Mouse (Mus musculus) myocyte (in vitro differentiated cells): ENCODE data around the gene Lrp5. TPM values are rescaled to one million over a fixed set of nuclear protein-coding genes. Genes with fewer than 3 reads are reported as not detected.
"Not testable (repeated sequence)": the region's sequence is repeated elsewhere in the genome, so short reads cannot be mapped to it uniquely, and the experiment has no call there.

Experiments
- H3K27me3 ChIP-seq: one replicate; pipeline ENCODE4 v1.6.1; 2011; ENCODE audit not compliant: control insufficient read depth, insufficient read depth, insufficient read length
- H3K36me3 ChIP-seq: one replicate; pipeline ENCODE4 v1.6.1; 2011; ENCODE audit not compliant: control insufficient read depth, insufficient read depth
- H3K4me2 ChIP-seq: one replicate; pipeline ENCODE4 v1.6.1; 2011; ENCODE audit warnings: low read depth, control low read depth
- H3K4me3 ChIP-seq: one replicate; pipeline ENCODE4 v1.5.1; 2011; ENCODE audit warnings: mild to moderate bottlenecking, control low read depth, moderate library complexity
- H3K79me2 ChIP-seq: one replicate; pipeline ENCODE4 v1.6.1; 2011; ENCODE audit not compliant: control insufficient read depth, insufficient read depth
- H3ac ChIP-seq: one replicate; pipeline ENCODE4 v1.6.1; 2011; ENCODE audit not compliant: control insufficient read depth, insufficient read length
- CEBPB ChIP-seq: IDR thresholded peaks from 2 replicates; pipeline ENCODE4 v1.6.1; 2011; ENCODE audit warnings: mild to moderate bottlenecking, moderate library complexity; ENCODE audit not compliant: poor library complexity, insufficient read depth, severe bottlenecking
- E2F4 ChIP-seq: IDR thresholded peaks from one replicate; pipeline ENCODE4 v1.6.1; 2011; ENCODE audit warnings: mild to moderate bottlenecking, control low read depth, moderate library complexity; ENCODE audit not compliant: insufficient read depth
- MAX ChIP-seq: IDR thresholded peaks from one replicate; pipeline ENCODE4 v1.6.1; 2011; ENCODE audit warnings: low read depth, mild to moderate bottlenecking, control low read depth
- MYOD1 ChIP-seq, 3 experiments: IDR thresholded peaks; one replicate each; pipeline ENCODE4 v1.6.1; 2011; ENCODE audit warnings: control low read depth in 2 of 3, low read depth in 2 of 3, mild to moderate bottlenecking in 2 of 3, moderate library complexity in 1 of 3; ENCODE audit not compliant: insufficient read length in 2 of 3, control insufficient read depth in 1 of 3
- MYOG ChIP-seq, 3 experiments: IDR thresholded peaks; one replicate each; pipeline ENCODE4 v1.6.1; 2011; ENCODE audit warnings: control low read depth in 2 of 3, low read depth in 2 of 3, mild to moderate bottlenecking in 2 of 3; ENCODE audit not compliant: insufficient read length in 2 of 3, control insufficient read depth in 1 of 3, insufficient read depth in 1 of 3
- POLR2A ChIP-seq: IDR thresholded peaks from one replicate; pipeline ENCODE4 v1.6.1; 2011; ENCODE audit warnings: low read depth, mild to moderate bottlenecking, control low read depth, moderate library complexity; ENCODE audit not compliant: insufficient read length
- POLR2AphosphoS2 ChIP-seq: IDR thresholded peaks from one replicate; pipeline ENCODE4 v1.6.1; 2011; ENCODE audit warnings: low read depth, control low read depth; ENCODE audit not compliant: insufficient read length
- REST ChIP-seq: IDR thresholded peaks from one replicate; pipeline ENCODE4 v1.6.1; 2011; ENCODE audit warnings: mild to moderate bottlenecking, control low read depth, moderate library complexity; ENCODE audit not compliant: insufficient read depth, insufficient read length
- SRF ChIP-seq: IDR thresholded peaks from one replicate; pipeline ENCODE4 v1.6.1; 2011; ENCODE audit warnings: low read depth; ENCODE audit not compliant: control insufficient read depth, insufficient read length
- TCF12 ChIP-seq: IDR thresholded peaks from one replicate; pipeline ENCODE4 v1.6.1; 2011; ENCODE audit warnings: mild to moderate bottlenecking, control low read depth; ENCODE audit not compliant: poor library complexity, insufficient read depth, severe bottlenecking
- TCF3 ChIP-seq: IDR thresholded peaks from one replicate; pipeline ENCODE4 v1.6.1; 2011; ENCODE audit warnings: low read depth, control low read depth; ENCODE audit not compliant: insufficient read length
- USF1 ChIP-seq: IDR thresholded peaks from one replicate; pipeline ENCODE4 v1.6.1; 2011; ENCODE audit warnings: low read depth, mild to moderate bottlenecking, control low read depth, moderate library complexity
- polyA plus RNA-seq: library from polyadenylated mRNA; unstranded; fragments of >200 nt; fragmentation: generic; extraction: Trizol; gene quantifications from one replicate; pipeline ENCODE4 v1.2.1, GENCODE M21; 2012; ENCODE audit warnings: missing spikeins

Gene Lrp5
- polyA plus RNA-seq, 1 experiment = 42.5 TPM

DNA sequence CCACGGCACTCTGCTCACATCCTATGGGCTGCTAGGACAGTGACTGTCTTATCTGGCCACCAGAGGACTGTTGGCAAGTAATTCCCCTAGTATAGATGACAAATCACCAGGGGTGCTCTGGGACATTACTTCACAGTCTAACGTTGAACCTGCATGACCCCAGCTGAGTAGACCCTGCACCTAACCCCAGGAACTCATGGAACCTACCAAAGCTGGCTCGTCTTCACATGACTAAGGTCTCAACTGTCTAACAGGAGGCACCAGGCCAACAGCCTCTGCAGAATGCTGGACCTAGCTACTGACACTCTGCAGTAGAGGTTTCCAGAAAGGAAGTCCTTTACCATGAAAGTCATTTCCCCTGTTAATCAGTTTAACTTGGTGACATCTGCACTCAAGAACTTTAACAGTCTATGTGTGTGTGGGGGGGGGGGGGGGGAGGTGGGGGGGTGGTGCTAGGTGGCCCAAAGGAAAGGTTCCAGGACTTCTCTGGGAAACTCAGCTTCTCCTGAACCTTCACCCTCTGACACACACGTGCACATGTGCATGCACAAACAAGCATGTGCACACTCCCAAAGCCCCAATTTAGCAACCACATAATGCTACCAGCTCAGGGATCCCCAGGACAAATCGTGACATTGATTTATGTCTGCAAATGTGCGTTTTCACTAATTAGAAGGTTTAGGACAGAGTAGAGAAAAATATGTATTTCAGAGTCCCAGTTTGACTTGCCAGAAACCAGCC lies 19.0 kb downstream of the Lrp5 start:
- Histone ChIP-seq H3K79me2 (peaks cover 62% of the 10 kb centered on the region), H3ac (no peak overlapping the region), H3K36me3 (no peaks in the 10 kb centered on the region), H3K27me3 (no peaks in the 10 kb centered on the region), H3K4me2 (no peak overlapping the region), H3K4me3 (no peak overlapping the region)
- TF ChIP-seq MYOG (IDR thresholded peaks at IDR 0.05; ENCODE audit: control insufficient read depth in 1 of 3, insufficient read depth in 1 of 3, insufficient read length in 2 of 3, low read depth in 2 of 3) (no peak), CEBPB (no peak), MAX (no peak)

DNA sequence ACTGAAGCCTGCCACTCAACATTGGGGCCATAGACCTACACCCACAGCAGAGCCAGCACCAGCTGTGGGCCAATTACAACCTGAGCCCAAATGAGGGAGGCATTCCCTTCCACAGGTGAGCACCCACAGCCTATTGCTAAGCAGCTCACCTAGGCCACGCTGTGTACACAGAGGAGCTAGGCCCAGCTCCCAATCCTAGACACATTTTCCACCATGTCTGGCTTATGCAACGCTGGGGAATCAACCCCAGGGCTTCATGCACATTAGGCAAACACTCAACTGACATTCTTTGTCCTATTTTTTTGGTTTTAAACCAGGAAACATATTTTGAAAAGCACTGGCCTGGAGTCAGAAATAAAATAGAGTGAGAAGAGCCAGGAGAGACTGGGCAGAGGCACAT lies 19.7 kb downstream of the Lrp5 start:
- Histone ChIP-seq H3K4me3 (no peak overlapping the region), H3ac (no peak overlapping the region), H3K79me2 (peaks cover 60% of the 10 kb centered on the region), H3K27me3 (no peaks in the 10 kb centered on the region), H3K36me3 (no peaks in the 10 kb centered on the region), H3K4me2 (no peak overlapping the region)
- TF ChIP-seq E2F4 (no peak), TCF12 (no peak), MYOD1 (IDR thresholded peaks at IDR 0.05; ENCODE audit: control insufficient read depth in 1 of 3, insufficient read length in 2 of 3, low read depth in 2 of 3) (no peak), POLR2AphosphoS2 (no peak), SRF (no peak), TCF3 (no peak), MAX (no peak), MYOG (IDR thresholded peaks at IDR 0.05; ENCODE audit: control insufficient read depth in 1 of 3, insufficient read depth in 1 of 3, insufficient read length in 2 of 3, low read depth in 2 of 3) (no peak), POLR2A (no peak), USF1 (no peak), REST (no peak), CEBPB (no peak)

DNA sequence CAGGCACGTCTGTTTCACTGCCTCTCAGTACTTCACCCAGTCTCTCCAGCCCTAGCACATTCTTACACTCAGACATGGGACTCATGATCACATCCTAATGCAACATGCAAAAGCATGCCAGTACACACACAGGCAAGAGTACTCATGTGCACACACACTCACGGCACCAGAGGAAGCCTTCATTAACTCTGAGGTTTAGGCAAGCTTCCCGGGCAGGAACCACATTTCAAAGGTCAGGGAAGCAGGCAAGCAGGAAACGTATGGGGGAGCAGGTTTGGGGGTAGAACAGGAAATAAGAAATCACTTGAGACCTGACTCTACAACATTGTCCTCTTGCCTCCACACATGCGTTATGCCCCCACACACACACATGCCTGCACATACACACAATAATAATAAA lies 20.9 kb downstream of the Lrp5 start:
- Histone ChIP-seq H3K4me2 (no peak overlapping the region), H3K27me3 (no peaks in the 10 kb centered on the region), H3K79me2 (peaks cover 60% of the 10 kb centered on the region), H3ac (no peak overlapping the region), H3K36me3 (no peaks in the 10 kb centered on the region), H3K4me3 (no peak overlapping the region)
- no peak for TF ChIP-seq REST
- no peak for TF ChIP-seq POLR2A
- no peak for TF ChIP-seq CEBPB
- TF ChIP-seq MYOD1 (IDR thresholded peaks at IDR 0.05; ENCODE audit: control insufficient read depth in 1 of 3, insufficient read length in 2 of 3, low read depth in 2 of 3) = no peak
- no peak for TF ChIP-seq MYOG (IDR thresholded peaks at IDR 0.05; ENCODE audit: control insufficient read depth in 1 of 3, insufficient read depth in 1 of 3, insufficient read length in 2 of 3, low read depth in 2 of 3)
- no peak for TF ChIP-seq MAX
- TF ChIP-seq TCF3 = no peak
- TF ChIP-seq USF1 = no peak
- TF ChIP-seq POLR2AphosphoS2 = no peak
- TF ChIP-seq SRF = no peak
- TF ChIP-seq TCF12 = no peak
- TF ChIP-seq E2F4 = no peak

DNA sequence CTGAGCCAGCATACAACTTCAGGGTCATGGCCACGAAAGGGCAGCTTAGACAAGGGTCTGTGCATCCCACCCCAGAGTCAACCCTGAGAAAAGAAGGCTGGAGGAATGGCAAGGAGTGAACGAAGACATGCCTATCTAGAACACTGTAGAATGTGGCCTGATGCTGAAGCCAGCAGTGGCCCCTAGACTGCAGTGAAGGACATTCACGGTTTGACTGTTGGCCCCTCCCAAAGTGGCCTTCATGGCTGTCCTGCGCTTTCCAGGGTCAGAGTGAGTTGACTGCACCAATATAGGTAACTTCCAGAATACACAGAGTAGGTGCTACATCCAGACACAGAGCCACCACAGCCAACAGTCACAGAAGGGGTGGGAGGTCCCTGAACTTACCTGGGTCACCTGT lies 28.4 kb downstream of the Lrp5 start:
- Histone ChIP-seq H3K79me2 (peaks cover 15% of the 10 kb centered on the region), H3ac (no peak overlapping the region), H3K4me3 (no peak overlapping the region), H3K27me3 (no peaks in the 10 kb centered on the region), H3K36me3 (peaks cover 14% of the 10 kb centered on the region), H3K4me2 (no peak overlapping the region)
- TF ChIP-seq CEBPB (no peak), POLR2A (no peak), TCF3 (no peak), SRF (no peak), MYOG (IDR thresholded peaks at IDR 0.05; ENCODE audit: control insufficient read depth in 1 of 3, insufficient read depth in 1 of 3, insufficient read length in 2 of 3, low read depth in 2 of 3) (no peak), POLR2AphosphoS2 (no peak), TCF12 (no peak), MAX (no peak)

GRCm38 (mm10) chr19:3657065-3657464 lies 29.3 kb downstream of the Lrp5 start:
- H3K4me3 ChIP-seq = not testable (repeated sequence)

More at GRCm38 (mm10) chr19:3657065-3657464, 29.3 kb downstream of the Lrp5 start:
- H3ac ChIP-seq, H3K27me3 ChIP-seq, H3K4me2 ChIP-seq: not testable (repeated sequence)
- Histone ChIP-seq H3K36me3 (peaks cover 19% of the 10 kb centered on the region), H3K79me2 (peaks cover 11% of the 10 kb centered on the region)
